Mouse (Mus musculus) midbrain, embryonic 10.5 days (tissue): ENCODE results near the gene Mrps11. TPM values are rescaled to one million over a fixed set of nuclear protein-coding genes. Genes with fewer than 3 reads are reported as not detected.

Experiments
- DNase-seq: peaks from one replicate; pipeline ENCODE4 v3.0.0-alpha.2; 2017; ENCODE audit warnings: low spot score
- H3K27ac ChIP-seq: fragments of 300-500 bp; sonication (generic); replicated peaks from 2 replicates; pipeline ENCODE4 v1.5.1; 2016; ENCODE audit warnings: mild to moderate bottlenecking
- H3K27me3 ChIP-seq: fragments of 300-500 bp; sonication (generic); 2 replicates; pipeline ENCODE4 v1.6.1; 2016; ENCODE audit warnings: low read depth, mild to moderate bottlenecking; ENCODE audit not compliant: poor library complexity, severe bottlenecking
- H3K36me3 ChIP-seq: fragments of 300-500 bp; sonication (generic); 2 replicates; pipeline ENCODE4 v1.6.1; 2016; ENCODE audit warnings: mild to moderate bottlenecking, moderate library complexity
- H3K4me1 ChIP-seq: fragments of 300-500 bp; sonication (generic); 2 replicates; pipeline ENCODE4 v1.6.1; 2016
- H3K4me3 ChIP-seq: fragments of 300-500 bp; sonication (generic); 2 replicates; pipeline ENCODE4 v1.5.1; 2016; ENCODE audit warnings: mild to moderate bottlenecking, moderate library complexity
- H3K9me3 ChIP-seq: fragments of 300-500 bp; sonication (generic); replicated peaks from 2 replicates; pipeline ENCODE4 v1.6.1; 2016; ENCODE audit warnings: mild to moderate bottlenecking
- WGBS: fragments of 180-500 bp; shearing (Covaris S2); methylation state at CpG from one replicate; pipeline ENCODE4 v1.1.7; 2016; 5-methylcytosine and 5-hydroxymethylcytosine counted together
- polyA plus RNA-seq: library from polyadenylated mRNA; unstranded; fragments of >200 nt; fragmentation: Nextera tagmentation; extraction: Ambion mirVana; gene quantifications from 2 replicates; pipeline ENCODE4 v1.2.1, GENCODE M21; 2016

Gene Mrps11
- polyA plus RNA-seq, result 91.4 and 97.8 TPM in 2 replicates

DNA sequence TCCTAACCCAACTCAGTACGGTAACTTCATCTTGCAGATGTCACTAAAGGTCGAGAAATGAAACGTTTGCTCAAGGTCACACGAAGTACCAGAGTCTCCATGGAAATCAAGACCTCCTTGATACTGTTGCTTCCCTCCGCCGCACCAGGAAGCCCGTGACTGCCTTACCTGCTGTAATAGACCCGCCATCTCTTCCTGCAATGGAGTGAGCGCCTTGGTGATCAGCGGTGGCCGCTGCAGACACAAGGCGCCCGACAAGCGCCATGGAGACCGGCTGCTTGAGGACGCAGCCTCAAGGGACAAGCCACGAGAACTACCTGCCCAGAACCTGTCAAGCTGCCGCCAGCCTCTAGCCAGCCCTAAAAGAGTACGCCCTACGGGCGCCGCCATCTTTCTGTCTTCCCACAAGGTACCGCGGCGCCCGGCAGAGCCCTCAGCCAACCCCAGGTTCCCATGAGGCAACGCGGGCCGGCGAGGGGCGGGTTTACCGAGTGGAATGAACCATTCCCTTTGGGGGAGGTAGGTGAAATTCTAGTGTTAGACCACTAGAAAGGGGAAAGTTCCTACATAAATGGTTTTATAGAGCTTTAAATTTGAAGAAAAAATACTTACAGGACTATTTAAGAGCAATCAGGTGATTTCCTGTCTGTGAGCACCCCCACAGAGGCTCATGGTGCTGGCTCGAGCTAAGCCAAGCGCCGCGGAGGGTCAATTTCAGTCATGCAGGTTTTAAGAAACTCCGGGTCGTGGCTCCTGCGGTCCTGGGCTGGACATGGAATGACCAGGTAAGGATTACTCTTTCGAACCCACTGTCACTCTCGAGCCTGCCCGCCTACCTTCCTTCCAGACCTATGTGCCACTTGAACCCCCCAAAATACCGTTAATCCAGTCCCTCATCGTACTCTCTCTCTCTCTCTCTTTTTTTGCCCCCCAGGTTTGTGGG, at the start of gene Mrps11, which contains the start of gene Mrpl46:
Gene Mrps11 (plus strand): TSS at position 481 of the 943 bp plus-strand sequence.
Gene Mrpl46 (minus strand): TSS at position 893 of the 943 bp plus-strand sequence.
- Histone ChIP-seq H3K27ac (peak within 1 kb of the TSS; percentile 97), H3K36me3 (peaks cover 43% of the 10 kb centered on the region)
- under 1% methylated on average over 44 of the region's 44 CpGs for WGBS

DNA sequence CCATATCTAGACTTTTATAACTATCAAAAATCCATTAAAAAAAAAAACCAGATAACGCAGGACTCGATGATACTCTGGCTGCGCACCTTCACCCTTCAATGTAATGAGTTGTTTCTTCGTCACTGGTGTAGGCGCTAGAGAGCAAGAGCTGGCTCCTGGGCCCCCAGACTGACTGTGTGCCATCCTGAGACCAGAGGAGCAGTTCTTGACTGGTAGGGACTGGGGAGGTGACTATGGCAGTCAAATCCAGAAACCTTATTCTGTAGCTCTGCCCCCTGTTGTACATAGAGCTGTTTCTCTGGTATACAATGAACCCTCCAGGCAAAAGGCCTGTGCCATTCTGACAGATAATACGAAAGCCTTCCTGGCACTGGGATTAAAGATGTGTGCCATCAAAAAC, 45.7 kb upstream of the Mrps11 start:
- WGBS, result 93% methylated on average over 6 of the region's 6 CpGs
- Histone ChIP-seq H3K9me3 (no peaks in the 10 kb centered on the region), H3K27me3 (no peaks in the 10 kb centered on the region), H3K4me1 (no peaks in the 10 kb centered on the region), H3K27ac (no peak overlapping the region), H3K4me3 (no peak overlapping the region), H3K36me3 (no peaks in the 10 kb centered on the region)
- no peak for DNase-seq

More for the DNA sequence above, at the start of gene Mrps11, which contains the start of gene Mrpl46:
- H3K9me3 ChIP-seq, result no peaks in the 10 kb centered on the region
- DNase-seq, result peak; percentile 86
- no peaks in the 10 kb centered on the region for H3K27me3 ChIP-seq
- H3K4me1 ChIP-seq, result peaks cover 25% of the 10 kb centered on the region
- peak within 1 kb of the TSS; percentile 95 for H3K4me3 ChIP-seq

DNA sequence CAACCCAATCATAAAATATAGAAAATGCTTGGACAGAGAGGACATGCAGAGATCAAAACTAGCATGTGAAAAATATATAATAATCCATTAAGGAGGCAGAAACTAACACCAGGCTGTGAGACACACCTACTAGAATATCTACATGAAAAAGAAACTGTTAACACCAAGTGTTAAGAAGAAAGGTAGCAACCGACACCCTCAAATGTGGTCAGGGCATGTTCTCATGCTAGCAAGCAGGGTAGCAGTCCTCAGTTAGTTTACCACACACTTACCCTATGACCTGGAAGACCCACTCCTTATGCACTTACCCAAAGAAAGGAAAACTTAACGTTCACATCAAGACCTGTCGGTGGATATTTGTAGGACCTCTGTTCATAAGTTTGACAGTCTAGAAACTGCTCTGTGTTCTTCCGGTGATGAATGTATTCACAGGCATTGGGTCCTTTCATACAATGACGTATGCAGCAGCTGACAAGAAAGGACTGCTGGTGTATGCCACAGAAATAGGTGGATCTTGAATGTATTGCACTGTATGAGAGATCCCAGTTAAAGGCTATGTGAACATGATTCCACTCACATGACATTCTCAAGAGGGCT, 45.2 kb upstream of the Mrps11 start, which contains the start of gene Ntrk3:
Gene Ntrk3 (minus strand): TSS at position 399 of the 597 bp plus-strand sequence.
- Histone ChIP-seq H3K27ac (no peak within 1 kb of the TSS), H3K4me3 (no peak within 1 kb of the TSS), H3K4me1 (no peaks in the 10 kb centered on the region), H3K27me3 (no peaks in the 10 kb centered on the region), H3K9me3 (no peaks in the 10 kb centered on the region), H3K36me3 (no peaks in the 10 kb centered on the region)
- no peak for DNase-seq
- WGBS, result 88% methylated on average over 5 of the region's 5 CpGs

GRCm38 (mm10) chr7:78739351-78740000, 43.4 kb upstream of the Mrps11 start:
- Histone ChIP-seq H3K27ac (no peak overlapping the region), H3K4me1 (no peaks in the 10 kb centered on the region), H3K36me3 (no peaks in the 10 kb centered on the region), H3K4me3 (no peak overlapping the region), H3K9me3 (no peaks in the 10 kb centered on the region), H3K27me3 (no peaks in the 10 kb centered on the region)
- no peak for DNase-seq
- 90% methylated on average over 8 of the region's 8 CpGs for WGBS

GRCm38 (mm10) chr7:78743731-78744385, 39.1 kb upstream of the Mrps11 start:
- no peaks in the 10 kb centered on the region for H3K9me3 ChIP-seq
- WGBS, result 87% methylated on average over 5 of the region's 5 CpGs
- H3K36me3 ChIP-seq, result no peaks in the 10 kb centered on the region
- DNase-seq, result no peak
- H3K4me1 ChIP-seq, result no peaks in the 10 kb centered on the region
- no peak overlapping the region for H3K27ac ChIP-seq
- H3K27me3 ChIP-seq, result no peaks in the 10 kb centered on the region
- no peak overlapping the region for H3K4me3 ChIP-seq

DNA sequence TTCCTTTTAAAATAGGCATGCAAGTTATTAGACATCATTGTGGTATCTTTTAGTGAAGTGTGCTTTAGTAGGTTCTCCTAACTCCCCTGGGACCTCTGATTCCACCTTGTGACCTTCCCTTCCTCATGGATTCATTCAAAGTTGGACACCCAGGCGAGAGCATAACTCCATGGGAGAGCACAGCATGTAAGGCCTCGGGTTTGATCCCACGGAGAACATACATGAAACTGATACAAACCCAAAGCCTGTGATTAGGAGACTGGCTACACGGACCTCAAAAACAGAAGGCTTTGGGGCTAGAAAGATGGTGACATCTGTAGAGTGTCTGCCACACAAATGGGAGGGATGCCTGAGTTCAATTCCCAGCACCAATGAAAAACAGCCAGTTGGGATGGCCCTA, 30.0 kb upstream of the Mrps11 start:
- WGBS, result 90% methylated on average over 4 of the region's 4 CpGs
- Histone ChIP-seq H3K36me3 (no peaks in the 10 kb centered on the region), H3K27me3 (no peaks in the 10 kb centered on the region), H3K27ac (no peak overlapping the region), H3K9me3 (no peaks in the 10 kb centered on the region), H3K4me1 (no peaks in the 10 kb centered on the region), H3K4me3 (no peak overlapping the region)
- DNase-seq, result no peak

DNA sequence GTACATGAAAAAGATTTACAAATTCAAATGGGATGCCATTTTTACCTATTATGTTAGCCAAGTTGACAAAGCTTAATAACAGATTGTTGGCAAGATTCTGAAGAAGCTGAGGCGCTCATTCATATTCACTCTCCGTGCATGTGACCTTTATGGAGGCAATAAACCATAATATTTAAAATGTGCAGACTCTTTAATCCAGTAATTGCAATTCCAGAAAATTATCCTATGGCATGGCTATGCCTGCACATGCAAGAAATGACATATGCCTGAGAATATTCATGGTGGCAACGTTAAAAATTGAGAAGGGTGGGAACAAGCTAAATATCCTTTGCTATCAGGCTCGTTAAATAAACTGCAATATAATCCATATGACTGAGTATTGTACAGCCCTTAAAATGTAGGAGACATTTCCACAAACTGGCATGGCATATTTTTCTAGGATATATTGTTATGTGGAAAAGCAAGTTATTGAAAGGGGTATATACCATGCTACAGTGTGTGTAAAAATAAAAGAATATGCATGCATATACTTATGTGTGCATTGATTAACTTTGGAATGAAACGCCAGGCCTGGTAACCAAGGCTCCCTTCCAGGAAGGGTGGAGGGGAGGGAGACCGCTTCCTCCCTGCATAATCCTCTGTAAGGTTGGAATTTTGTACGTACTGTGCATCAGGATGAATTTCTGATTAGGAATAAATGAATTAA, 29.0 kb upstream of the Mrps11 start:
- 77% methylated on average over 7 of the region's 7 CpGs for WGBS
- no peaks in the 10 kb centered on the region for H3K4me1 ChIP-seq
- H3K9me3 ChIP-seq, result no peaks in the 10 kb centered on the region
- no peak overlapping the region for H3K27ac ChIP-seq
- no peaks in the 10 kb centered on the region for H3K36me3 ChIP-seq
- H3K4me3 ChIP-seq, result no peak overlapping the region
- no peaks in the 10 kb centered on the region for H3K27me3 ChIP-seq
- no peak for DNase-seq

DNA sequence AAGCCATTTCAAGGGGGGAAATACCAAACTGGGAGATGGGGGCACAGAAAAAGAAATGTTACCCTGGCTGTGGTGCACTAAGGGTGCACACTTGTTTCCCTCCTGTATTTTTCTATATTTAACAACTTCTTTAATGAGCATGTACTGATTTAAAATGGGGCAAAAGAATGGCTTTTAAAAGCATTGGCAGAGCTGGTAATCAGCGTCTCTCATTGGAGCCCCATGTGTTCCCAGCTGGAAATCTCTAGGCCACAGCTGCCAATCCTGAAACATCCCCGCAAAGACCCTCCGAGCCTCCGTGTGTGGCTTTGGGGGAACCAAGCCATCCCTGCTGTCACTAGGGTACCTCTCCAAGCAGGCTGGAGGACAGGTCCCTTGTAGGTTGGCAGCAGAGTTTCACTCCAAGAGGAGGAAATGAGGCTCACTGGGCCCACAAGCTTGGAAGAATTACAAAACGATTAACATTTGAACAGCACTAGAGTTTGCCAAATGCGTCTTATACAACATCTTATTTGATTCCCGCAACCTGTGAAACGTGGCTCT, 28.4 kb upstream of the Mrps11 start:
- 67% methylated on average over 8 of the region's 8 CpGs for WGBS
- H3K4me1 ChIP-seq, result no peaks in the 10 kb centered on the region
- no peaks in the 10 kb centered on the region for H3K36me3 ChIP-seq
- H3K27me3 ChIP-seq, result no peaks in the 10 kb centered on the region
- no peak overlapping the region for H3K27ac ChIP-seq
- no peaks in the 10 kb centered on the region for H3K9me3 ChIP-seq
- no peak overlapping the region for H3K4me3 ChIP-seq
- DNase-seq, result no peak

GRCm38 (mm10) chr7:78763801-78764200, 19.1 kb upstream of the Mrps11 start:
- no peak overlapping the region for H3K27ac ChIP-seq
- H3K4me3 ChIP-seq, result no peak overlapping the region
- no peaks in the 10 kb centered on the region; the same call in 1 of the 2 replicates for H3K4me1 ChIP-seq
- peaks cover 10% of the 10 kb centered on the region for H3K27me3 ChIP-seq
- no peak for DNase-seq
- H3K9me3 ChIP-seq, result no peaks in the 10 kb centered on the region
- 95% methylated on average over 3 of the region's 3 CpGs for WGBS
- no peaks in the 10 kb centered on the region for H3K36me3 ChIP-seq

DNA sequence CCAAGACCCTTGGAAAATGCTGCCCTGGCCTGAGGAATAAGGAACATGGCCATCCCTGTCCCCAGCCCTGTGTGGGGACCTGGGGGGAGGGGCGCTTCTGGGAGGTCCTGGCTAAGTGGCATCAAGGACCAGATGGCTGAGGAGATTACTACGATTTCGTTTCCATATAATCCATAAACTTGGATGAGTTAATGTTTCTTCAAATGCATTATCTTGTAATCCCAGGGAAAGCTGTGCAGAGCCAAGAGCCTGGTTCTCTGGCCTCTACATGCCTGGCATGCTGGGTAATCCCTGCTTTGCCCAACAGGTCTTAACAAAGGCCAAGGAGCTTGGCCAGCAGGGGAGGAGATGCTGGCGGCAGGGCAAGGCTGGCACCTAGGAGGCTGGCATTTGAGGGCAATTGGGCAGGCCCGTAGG, 17.7 kb upstream of the Mrps11 start:
- WGBS, result 71% methylated on average over 5 of the region's 5 CpGs
- no peak overlapping the region for H3K27ac ChIP-seq
- no peak for DNase-seq
- H3K4me3 ChIP-seq, result no peak overlapping the region
- peaks cover 10% of the 10 kb centered on the region for H3K27me3 ChIP-seq
- H3K4me1 ChIP-seq, result no peaks in the 10 kb centered on the region; the same call in 1 of the 2 replicates
- H3K9me3 ChIP-seq, result no peaks in the 10 kb centered on the region
- H3K36me3 ChIP-seq, result no peaks in the 10 kb centered on the region

DNA sequence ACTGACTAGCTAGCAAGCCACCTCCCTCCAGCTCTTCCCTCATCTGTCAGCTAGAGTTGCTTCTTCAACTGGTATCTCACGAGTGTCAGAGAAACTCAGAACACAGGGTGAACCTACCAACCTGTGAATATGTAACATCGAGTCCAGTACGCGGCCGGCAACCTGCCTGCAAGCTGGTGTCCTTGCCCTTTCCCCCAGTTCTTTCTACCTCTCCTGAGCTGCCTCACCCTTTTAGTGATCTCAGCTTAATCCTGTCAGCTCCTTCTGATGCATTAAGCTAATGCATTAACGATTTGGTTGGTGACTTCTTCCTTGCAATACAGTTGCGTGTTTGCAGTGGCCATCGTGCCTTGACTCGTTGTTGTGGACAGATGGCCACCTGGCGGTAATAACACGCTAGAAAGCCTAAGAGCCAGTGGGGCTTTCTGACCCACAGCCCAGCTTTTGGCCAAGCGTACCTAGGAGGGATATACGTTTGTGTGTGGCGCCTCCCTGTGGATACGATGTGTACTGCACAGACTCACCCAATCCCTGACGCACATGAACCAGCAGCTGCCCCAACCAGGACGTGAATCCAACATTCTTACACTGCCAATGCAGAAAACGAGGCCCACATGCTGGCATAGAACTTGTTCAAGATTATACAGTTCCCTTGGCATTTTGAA, 16.8 kb upstream of the Mrps11 start:
- Histone ChIP-seq H3K36me3 (no peaks in the 10 kb centered on the region), H3K4me3 (no peak overlapping the region), H3K9me3 (no peaks in the 10 kb centered on the region), H3K27me3 (peaks cover 10% of the 10 kb centered on the region), H3K4me1 (no peaks in the 10 kb centered on the region; the same call in 1 of the 2 replicates), H3K27ac (no peak overlapping the region)
- DNase-seq, result peak; percentile 85
- 25% methylated on average over 18 of the region's 18 CpGs for WGBS
